Mouse (Mus musculus): ENCODE data around the gene Rbm4b.

DNA sequence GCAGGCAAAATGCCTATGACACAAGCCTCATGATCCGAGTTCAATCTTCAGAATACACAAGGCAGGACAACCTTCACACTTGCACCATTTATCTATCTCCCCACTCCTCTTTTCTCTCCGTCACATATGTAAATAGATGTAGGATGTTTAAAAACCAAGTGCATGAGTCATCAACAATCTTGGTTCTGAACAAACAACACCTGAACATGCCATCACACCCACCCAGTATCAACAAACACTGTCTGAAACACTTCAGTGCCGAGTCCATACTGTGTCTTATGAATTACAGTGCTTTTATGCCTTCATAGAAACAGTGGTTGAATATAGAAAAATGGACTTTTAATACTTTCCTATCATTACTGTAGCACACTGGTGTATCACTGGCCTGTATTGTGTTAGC is 16.5 kb downstream of the Rbm4b start:
- TF ChIP-seq CTCF (IDR thresholded peaks at IDR 0.05; ENCODE audit: low read depth, low read length) (no peak), POLR2A (IDR thresholded peaks at IDR 0.05; ENCODE audit: extremely low read depth, insufficient read depth, low read length) (no peak)

Data from liver, adult 2 months (tissue).